Mouse (Mus musculus) gonadal fat pad, adult 2 months (tissue): ENCODE measurements around the gene Hist1h2bg. TPM values are rescaled to one million over a fixed set of nuclear protein-coding genes. Genes with fewer than 3 reads are reported as not detected.
"Not testable (repeated sequence)": the region's sequence is repeated elsewhere in the genome, so short reads cannot be mapped to it uniquely, and the experiment has no call there.

Experiments
- DNase-seq: peaks from one replicate; pipeline ENCODE4 v3.0.0-alpha.2; 2012; ENCODE audit warnings: low read depth
- polyA plus RNA-seq: library from polyadenylated mRNA; depleted of rRNA; stranded (reverse); fragments of >200 nt; gene quantifications from 2 replicates; pipeline ENCODE4 v1.2.3, GENCODE M21; 2012

Gene Hist1h2bg
- polyA plus RNA-seq, 1 experiment, result 22.4 TPM

DNA sequence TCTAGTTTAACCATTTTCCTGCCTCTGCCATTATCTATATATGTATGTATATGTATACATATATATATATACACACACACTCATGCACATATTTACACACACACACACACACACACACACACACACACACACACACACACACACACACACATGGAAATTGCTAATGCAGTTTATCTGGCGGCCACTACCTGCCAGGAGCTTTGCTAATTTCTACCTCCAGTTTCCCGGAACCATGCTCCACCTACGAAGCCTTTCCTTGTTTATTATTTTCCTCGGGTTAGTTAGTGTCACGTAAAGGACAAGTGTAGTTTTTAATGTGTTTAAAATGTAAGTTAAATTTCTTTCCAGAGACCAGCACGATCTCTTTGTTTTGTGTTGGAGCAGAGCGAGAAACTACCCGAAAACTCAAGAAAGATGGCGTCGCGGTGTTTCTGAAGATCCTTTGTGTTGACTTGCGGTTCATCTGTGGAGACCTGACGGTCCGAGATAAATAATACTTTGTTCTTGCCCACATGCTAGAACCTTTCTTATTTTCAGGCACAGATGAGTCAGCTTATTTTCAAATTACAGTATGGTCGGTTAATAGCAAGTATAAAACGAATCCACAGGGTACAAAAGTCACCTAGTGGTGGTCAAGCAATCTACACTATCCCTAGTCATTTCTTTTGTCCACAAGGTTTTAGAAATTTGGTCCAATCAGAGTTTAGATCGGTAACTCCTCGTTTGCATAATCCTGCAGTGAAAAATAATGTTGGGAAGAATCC lies 8.3 kb upstream of the Hist1h2bg start:
- DNase-seq, result no peak

DNA sequence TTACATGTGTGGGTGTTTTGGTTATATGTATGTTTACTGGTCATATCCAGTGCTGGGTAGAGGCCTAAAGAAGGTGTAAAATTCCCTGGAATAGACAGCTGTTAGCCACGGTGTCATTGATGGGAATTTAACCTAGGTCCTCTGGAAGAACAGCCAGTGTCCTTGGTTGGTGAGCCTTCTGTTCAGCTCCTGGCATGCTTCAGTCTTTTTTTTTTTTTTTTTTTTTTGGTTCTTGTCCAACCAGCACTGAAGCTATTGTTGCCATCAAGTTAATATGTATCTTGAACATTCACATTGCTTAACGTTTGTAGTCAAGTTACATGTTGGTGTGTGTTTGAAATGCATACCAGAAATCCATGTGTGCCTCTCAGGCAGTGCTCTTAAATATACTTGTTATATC lies 6.7 kb upstream of the Hist1h2bg start:
- DNase-seq, result no peak

DNA sequence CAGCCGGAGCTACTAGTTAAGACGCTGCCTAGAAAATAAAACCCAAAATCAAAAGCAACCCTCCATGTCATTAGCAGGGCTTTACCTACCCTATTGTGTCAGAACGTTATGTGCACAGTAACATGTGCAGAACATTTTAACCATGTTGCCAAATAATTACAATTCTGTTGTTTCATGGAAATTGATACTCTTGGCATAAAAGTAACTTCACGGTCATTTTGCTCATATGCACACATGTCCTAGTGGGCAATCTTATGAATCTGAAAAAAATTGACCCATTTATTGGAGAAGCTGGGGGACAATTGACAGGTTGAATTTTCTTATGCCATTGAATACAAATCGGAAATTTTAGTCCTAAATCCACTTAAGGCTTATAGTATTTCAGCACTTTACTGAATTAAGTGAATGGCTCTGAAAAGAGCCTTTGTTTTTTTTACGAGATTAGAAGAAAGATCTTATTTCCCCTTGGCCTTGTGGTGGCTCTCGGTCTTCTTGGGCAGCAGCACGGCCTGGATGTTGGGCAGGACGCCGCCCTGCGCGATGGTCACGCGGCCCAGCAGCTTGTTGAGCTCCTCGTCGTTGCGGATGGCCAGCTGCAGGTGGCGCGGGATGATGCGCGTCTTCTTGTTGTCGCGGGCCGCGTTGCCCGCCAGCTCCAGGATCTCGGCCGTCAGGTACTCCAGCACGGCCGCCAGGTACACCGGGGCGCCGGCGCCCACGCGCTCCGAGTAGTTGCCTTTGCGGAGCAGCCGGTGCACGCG lies 755 bp upstream of the Hist1h2bg start:
- not testable (repeated sequence) for DNase-seq

DNA sequence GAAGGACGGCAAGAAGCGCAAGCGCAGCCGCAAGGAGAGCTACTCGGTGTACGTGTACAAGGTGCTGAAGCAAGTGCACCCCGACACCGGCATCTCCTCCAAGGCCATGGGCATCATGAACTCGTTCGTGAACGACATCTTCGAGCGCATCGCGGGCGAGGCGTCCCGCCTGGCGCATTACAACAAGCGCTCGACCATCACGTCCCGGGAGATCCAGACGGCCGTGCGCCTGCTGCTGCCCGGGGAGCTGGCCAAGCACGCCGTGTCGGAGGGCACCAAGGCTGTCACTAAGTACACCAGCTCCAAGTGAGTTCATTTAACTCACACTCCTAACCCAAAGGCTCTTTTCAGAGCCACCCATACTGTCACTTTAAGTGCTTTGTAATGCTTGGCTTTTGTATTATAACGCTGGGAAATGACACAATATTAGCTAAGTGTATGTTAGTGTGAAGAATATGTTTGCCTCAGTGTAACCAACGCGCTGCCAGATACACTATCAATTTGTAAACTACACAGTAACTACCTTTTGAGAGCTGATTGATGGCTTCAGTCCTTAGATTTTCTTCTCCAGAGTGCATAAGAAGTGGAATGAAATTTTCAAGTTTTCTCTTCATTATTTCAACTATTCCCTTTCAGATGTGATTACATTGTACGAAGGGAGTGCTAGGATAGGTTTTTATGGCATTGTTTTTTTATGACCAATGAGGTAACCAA lies 465 bp downstream of the Hist1h2bg start:
- DNase-seq, result not testable (repeated sequence)

DNA sequence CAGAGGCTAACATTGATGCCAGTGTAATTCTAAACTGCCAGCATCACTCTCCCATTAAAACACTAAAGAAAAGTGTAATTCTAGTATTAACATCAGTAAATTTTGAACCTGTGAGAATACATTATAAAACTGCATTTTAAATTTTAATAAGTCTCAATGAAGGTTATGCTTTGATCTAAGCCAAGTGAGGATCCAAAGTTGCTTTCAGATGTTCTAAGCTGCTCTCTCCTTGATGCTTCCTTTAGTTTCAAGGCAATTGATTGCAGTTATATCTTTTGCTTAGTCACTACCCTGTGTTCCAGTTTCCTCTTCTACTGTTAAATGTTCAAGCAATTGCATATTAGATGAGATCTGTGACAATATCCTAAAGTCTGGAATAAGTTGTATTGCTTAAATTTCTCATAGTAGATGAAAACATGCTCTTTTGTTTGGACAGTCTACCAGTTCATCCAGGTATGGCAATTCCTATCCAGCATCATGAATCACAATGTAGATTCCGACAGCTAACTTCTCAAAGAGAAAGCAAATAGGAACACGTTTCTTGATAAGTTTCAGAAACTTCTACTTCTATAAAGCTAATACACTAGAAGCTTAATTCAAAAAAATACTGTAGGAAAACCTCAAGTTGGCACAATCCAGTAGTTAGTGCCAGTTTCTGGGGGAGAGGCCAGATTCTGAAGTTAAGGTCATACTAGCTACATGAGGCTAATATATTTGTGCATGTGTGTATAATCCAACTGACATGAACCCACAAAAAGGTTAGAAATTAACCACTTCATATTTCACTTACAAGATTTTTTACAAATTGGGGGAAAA lies 1.2 kb downstream of the Hist1h2bg start:
- no peak for DNase-seq

DNA sequence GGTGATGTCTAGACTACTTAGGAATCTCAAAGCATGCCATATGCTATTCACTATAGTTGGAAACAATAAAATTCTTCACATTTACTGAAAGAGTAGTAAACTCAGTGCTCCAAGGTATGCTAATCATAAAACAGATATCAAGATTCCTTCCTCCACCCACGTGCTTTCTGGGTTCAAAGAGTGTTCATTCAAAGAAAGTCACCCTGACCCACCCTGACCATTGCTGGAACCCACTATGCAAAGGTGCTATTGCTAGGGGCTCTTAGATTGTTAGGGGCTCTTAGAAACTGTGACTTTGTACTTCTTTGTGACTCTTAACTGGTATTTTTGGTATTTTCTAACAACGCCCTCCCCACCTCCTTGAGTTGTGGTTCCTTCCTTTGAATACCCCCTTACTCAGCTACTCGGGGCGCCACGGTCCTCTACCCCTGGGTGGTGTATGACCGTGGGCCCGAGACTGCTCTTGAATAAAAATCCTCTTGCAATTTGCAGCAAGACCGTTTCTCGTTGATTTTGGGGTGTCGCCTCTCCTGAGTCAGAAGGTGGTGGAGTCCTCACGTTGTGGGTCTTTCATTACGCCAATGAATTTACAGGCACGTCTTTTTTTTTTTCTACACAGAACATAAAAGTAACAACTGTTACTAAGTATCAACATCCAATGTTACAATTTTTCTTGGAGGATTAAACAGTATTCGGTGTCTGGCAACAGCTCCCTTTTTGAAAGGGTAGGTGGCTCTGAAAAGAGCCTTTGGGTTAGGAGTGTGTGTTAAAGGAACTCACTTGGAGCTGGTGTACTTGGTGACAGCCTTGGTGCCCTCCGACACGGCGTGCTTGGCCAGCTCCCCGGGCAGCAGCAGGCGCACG lies 2.1 kb downstream of the Hist1h2bg start:
- DNase-seq, result not testable (repeated sequence)

DNA sequence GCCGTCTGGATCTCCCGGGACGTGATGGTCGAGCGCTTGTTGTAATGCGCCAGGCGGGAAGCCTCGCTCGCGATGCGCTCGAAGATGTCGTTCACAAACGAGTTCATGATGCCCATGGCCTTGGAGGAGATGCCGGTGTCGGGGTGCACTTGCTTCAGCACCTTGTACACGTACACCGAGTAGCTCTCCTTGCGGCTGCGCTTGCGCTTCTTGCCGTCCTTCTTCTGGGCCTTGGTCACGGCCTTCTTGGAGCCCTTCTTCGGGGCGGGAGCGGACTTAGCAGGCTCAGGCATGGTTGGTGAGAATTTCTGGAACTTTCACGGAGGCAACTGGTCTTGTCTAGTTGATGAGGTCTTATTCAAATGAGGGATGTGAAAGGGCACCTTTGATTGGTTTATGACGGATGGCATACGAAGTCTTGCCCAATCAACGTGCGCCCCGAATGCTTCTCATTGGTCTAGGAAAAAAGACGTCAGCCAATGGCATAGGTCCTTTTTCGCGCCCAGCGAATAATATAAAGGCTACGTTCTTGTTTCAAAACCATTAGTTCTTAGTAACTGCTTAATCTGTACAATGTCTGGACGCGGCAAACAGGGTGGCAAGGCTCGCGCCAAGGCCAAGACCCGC lies 2.8 kb downstream of the Hist1h2bg start, which contains the start of the genes Hist1h2bf and Hist1h2ad:
Gene Hist1h2bf (minus strand): TSS at position 299 of the 627 bp plus-strand sequence.
Gene Hist1h2ad (plus strand): TSS at position 484 of the 627 bp plus-strand sequence.
- DNase-seq, result not testable (repeated sequence)

DNA sequence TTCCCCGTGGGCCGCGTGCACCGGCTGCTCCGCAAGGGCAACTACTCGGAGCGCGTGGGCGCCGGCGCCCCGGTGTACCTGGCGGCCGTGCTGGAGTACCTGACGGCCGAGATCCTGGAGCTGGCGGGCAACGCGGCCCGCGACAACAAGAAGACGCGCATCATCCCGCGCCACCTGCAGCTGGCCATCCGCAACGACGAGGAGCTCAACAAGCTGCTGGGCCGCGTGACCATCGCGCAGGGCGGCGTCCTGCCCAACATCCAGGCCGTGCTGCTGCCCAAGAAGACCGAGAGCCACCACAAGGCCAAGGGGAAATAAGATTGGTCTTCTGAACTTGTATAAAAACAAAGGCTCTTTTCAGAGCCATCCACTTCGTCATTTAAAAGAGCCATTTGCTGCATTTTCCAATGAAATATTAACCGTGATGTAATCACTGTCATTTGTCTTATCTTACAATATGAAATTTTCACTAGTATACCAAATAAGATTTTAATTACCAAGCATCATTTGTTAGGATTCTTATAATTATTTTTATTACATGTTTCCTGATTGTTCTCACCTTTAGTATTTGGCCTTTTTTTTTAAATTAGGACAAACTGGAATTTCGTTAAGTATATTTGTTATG lies 3.5 kb downstream of the Hist1h2bg start:
- DNase-seq, result not testable (repeated sequence)

DNA sequence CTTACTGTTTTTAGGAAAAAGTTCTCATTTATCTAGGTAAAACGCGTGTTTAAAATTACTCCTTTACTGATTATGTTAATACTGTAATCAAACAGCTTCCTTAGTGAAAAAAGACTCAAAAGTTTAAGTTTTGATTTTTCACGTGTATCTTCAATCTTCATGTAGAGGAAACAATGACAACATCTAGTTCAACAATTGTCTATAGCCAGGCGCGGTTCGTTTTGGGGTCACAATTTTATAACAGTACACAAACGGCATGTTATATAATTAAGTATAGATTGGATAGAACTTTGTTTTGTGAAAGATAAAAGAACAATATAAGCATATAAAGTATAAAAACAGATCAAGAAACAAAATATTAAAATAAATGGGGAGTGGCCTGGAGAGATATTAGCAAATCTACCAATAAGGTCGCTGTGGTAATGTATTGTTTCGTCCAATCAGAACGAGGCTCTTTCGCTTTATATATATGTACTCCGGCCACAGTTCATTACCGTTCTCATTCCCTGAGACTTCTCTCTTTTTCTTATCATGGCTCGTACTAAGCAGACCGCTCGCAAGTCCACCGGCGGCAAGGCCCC lies 4.2 kb downstream of the Hist1h2bg start, which contains the start of gene Hist1h3d:
Gene Hist1h3d (plus strand): TSS at position 493 of the 581 bp plus-strand sequence.
- no peak for DNase-seq

DNA sequence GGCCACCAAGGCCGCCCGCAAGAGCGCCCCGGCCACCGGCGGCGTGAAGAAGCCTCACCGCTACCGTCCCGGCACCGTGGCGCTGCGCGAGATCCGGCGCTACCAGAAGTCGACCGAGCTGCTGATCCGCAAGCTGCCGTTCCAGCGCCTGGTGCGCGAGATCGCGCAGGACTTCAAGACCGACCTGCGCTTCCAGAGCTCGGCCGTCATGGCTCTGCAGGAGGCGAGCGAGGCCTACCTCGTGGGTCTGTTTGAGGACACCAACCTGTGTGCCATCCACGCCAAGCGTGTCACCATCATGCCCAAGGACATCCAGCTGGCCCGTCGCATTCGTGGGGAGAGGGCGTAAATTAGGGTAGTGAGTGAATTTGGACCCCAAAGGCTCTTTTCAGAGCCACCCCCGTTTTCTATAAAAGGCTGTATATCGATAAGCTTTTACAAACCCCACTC lies 4.7 kb downstream of the Hist1h2bg start:
- DNase-seq, result not testable (repeated sequence)

DNA sequence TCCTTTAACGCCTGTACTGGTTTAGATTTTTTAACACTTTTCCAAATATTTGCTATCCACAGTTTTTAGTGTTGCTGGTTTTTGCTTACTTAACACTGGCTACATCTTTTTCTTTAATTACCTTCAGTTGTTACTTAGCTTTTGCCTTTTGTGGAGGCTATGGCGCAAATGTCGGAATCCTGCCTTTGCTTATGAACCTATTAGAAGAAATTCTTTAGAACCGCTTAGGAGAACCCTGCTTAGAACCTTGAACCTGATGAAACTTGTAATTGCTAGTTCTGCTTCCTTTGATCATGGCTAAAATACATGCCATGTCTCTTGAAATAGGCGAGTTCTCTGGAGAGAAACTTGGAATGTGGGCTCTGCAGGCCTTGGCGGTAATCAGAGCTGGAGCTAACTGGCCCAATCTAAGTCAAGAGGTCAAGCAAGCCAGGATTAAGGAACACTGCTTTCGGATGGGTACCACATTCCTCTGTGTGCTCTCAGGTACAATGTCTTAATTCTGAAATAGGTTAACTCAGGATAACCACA lies 5.2 kb downstream of the Hist1h2bg start:
- DNase-seq, result no peak

DNA sequence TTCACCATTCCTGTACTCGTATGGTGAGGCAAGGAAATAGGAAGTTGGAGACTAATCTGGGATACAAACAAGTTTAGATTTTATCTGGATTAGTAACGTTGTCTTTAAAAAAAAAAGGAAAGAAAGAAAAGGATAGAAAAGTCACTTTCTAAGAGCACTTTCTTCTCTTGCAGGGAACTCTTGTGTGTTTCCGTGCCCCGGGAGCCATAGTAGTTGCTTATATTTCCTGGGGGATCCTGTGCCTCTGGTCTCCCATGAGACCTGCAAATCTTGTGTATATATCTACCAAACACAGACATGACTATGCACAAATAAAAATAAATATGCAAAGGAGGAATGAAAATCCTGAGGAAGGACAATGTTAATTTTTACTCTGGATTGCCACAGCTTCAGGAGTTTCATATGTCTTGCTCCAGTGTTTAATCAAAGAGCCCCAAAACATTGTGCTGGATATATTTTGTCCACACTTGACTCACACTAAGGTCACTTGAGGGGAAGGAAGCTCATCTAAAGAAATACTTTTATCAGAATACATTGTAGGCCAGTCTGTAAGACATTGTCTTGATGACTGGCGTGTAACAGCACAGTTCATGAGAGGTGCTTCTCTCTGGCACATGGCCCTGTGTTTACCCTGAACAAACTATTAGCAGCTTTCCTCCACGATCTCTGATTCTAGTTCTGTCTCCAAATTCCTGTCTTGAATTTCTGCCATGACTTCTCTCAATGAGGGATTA lies 5.9 kb downstream of the Hist1h2bg start:
- no peak for DNase-seq

DNA sequence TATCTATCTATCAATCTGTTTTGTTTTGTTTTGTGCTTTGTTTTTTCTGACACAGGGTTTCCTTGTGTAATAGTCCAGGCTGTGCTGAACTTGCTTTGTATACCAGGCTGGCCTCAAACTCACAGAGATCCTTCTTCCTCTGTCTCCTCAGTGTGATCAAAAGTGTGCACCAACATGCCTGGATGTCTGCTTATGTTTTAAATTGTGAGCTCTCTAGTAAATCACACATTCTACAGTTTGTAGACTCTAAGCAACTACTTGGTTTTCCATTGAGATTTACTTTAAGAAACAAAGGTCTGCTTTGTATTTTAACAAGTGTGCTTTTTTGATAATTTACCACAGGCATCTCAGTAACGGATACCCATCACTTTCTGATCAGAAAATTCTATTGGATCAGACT lies 6.6 kb downstream of the Hist1h2bg start:
- DNase-seq, result no peak

DNA sequence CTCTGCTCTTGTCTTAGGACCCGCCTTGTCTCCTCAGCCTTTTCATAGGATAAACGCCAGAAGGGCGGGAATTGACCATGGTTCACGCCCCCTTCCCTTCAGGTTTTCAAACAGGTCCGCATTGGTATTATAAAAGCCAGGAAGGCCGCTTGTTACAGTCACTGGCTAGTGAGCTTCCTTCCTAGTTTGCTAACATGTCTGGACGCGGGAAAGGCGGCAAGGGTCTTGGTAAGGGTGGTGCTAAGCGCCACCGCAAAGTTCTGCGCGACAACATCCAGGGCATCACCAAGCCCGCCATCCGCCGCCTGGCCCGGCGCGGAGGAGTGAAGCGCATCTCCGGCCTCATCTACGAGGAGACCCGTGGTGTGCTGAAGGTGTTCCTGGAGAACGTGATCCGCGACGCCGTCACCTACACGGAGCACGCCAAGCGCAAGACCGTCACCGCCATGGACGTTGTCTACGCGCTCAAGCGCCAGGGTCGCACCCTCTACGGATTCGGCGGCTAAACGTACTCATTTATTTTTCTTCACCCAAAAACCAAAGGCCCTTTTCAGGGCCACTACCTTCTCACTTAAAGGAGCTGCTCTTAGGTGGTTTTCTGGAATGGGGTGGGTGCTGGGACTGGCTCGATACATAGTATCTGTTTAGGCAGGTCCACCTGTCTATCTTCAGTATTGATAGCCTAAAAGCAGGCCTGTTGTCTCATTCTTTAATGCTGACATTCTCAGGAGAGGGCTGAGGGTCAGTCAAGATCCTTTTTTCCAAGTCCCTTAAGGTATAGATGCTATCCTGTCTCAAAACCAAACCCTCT lies 10.4 kb downstream of the Hist1h2bg start, which contains the start of gene Hist1h4d:
Gene Hist1h4d (plus strand): TSS at position 191 of the 811 bp plus-strand sequence.
- peak; percentile 92 for DNase-seq

DNA sequence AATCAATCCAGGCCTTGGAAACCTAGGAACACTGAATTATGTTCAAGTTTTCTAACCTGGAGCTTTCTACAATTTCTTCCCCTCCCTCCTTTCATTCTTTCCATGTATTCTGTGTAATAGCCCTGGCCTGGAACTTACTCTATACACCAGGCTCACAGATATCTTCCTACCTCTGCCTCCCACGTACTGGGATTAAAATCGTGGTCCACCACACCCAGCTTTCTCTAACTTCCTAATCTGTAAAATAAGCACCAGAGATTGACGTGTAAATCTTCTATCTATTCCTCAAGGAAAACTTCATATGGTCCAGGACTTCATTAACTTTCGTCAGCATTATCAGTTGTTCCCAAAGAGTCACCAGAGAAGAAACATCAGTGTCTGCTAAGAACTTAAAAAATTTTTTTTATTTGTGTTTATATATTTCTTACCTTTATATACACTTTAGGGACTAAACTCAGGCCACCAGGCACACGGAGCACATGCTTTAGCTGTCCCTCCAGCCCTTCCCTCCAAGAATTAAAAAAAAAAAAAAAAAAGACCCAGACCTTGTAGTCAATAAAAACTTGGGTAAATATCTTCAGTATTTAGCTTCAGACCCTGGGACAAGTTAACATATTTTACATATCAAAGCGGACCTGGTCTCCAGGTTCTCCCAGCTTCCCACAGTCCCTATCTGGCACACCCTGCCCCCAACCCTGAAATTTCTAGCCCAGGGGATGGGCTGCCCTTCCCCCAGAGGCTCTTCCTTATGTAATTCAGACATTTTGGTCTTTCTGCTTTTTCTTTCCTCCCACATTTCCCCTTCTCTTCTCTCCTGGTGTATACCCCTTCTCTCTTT lies 11.2 kb downstream of the Hist1h2bg start:
- DNase-seq, result no peak
